Mouse (Mus musculus): Measurements from ENCODE around the gene Hmgcs1. TPM values are rescaled to one million over a fixed set of nuclear protein-coding genes. Genes with fewer than 3 reads are reported as not detected.
"Not testable (repeated sequence)": the region's sequence is repeated elsewhere in the genome, so short reads cannot be mapped to it uniquely, and the experiment has no call there.

Hmgcs1 gene
- total RNA-seq, 2 experiments from 2014 or later: 267 to 285 TPM

GRCm38 (mm10) chr13:119704280-119704679 lies 14.1 kb downstream of the Hmgcs1 start:
- no peak for DNase-seq (ENCODE audit: extremely low spot score in 1 of 2, low spot score in 1 of 2)

- not testable (repeated sequence) for DNase-seq (ENCODE audit: extremely low spot score in 1 of 2, low spot score in 1 of 2)
These were observed 16.2 kb downstream of the Hmgcs1 start for GRCm38 (mm10) chr13:119706278-119706880.

- no peak for DNase-seq (ENCODE audit: extremely low spot score in 1 of 2, low spot score in 1 of 2)
These were observed 16.8 kb downstream of the Hmgcs1 start for GRCm38 (mm10) chr13:119706953-119707352.

GRCm38 (mm10) chr13:119707906-119708305 lies 17.7 kb downstream of the Hmgcs1 start:
- DNase-seq (ENCODE audit: extremely low spot score in 1 of 2, low spot score in 1 of 2): no peak

- DNase-seq (ENCODE audit: extremely low spot score in 1 of 2, low spot score in 1 of 2): no peak
These were observed 18.8 kb downstream of the Hmgcs1 start for GRCm38 (mm10) chr13:119708941-119709340.

GRCm38 (mm10) chr13:119709388-119710267 lies 19.4 kb downstream of the Hmgcs1 start:
- no peak for DNase-seq (ENCODE audit: extremely low spot score in 1 of 2, low spot score in 1 of 2)

GRCm38 (mm10) chr13:119710268-119710610 lies 20.1 kb downstream of the Hmgcs1 start:
- DNase-seq (ENCODE audit: extremely low spot score in 1 of 2, low spot score in 1 of 2): no peak

GRCm38 (mm10) chr13:119712463-119712862 lies 22.3 kb downstream of the Hmgcs1 start:
- DNase-seq (ENCODE audit: extremely low spot score in 1 of 2, low spot score in 1 of 2): no peak

- DNase-seq (ENCODE audit: extremely low spot score in 1 of 2, low spot score in 1 of 2): no peak
These were observed 23.1 kb downstream of the Hmgcs1 start for GRCm38 (mm10) chr13:119713107-119713787.

- no peak for DNase-seq (ENCODE audit: extremely low spot score in 1 of 2, low spot score in 1 of 2)
These were observed 23.6 kb downstream of the Hmgcs1 start for GRCm38 (mm10) chr13:119713821-119714220.

GRCm38 (mm10) chr13:119716105-119716504 lies 25.9 kb downstream of the Hmgcs1 start:
- no peak for DNase-seq (ENCODE audit: extremely low spot score in 1 of 2, low spot score in 1 of 2)

GRCm38 (mm10) chr13:119722447-119722846 lies 32.3 kb downstream of the Hmgcs1 start:
- no peak for DNase-seq (ENCODE audit: extremely low spot score in 1 of 2, low spot score in 1 of 2)

GRCm38 (mm10) chr13:119723368-119723767 lies 33.2 kb downstream of the Hmgcs1 start:
- DNase-seq (ENCODE audit: extremely low spot score in 1 of 2, low spot score in 1 of 2): no peak

- no peak for DNase-seq (ENCODE audit: extremely low spot score in 1 of 2, low spot score in 1 of 2)
These were observed 34.4 kb downstream of the Hmgcs1 start for GRCm38 (mm10) chr13:119724541-119724940.

- no peak for DNase-seq (ENCODE audit: extremely low spot score in 1 of 2, low spot score in 1 of 2)
These were observed 37.6 kb downstream of the Hmgcs1 start for GRCm38 (mm10) chr13:119727608-119728387.

GRCm38 (mm10) chr13:119729406-119729805 lies 39.2 kb downstream of the Hmgcs1 start:
- DNase-seq (ENCODE audit: extremely low spot score in 1 of 2, low spot score in 1 of 2): no peak

- DNase-seq (ENCODE audit: extremely low spot score in 1 of 2, low spot score in 1 of 2): no peak
These were observed 41.3 kb downstream of the Hmgcs1 start for GRCm38 (mm10) chr13:119731448-119731847.

- DNase-seq (ENCODE audit: extremely low spot score in 1 of 2, low spot score in 1 of 2): no peak
These were observed 51.4 kb downstream of the Hmgcs1 start for GRCm38 (mm10) chr13:119741390-119742237.

- DNase-seq (ENCODE audit: extremely low spot score in 1 of 2, low spot score in 1 of 2): no peak
These were observed 52.7 kb downstream of the Hmgcs1 start for GRCm38 (mm10) chr13:119742711-119743415.

Measured in layer of hippocampus, postnatal 25 days (tissue).